Mouse (Mus musculus) neutrophil, adult 5-6 weeks (primary cell): Measurements from ENCODE around the gene Lyar. TPM values are rescaled to one million over a fixed set of nuclear protein-coding genes. Genes with fewer than 3 reads are reported as not detected.

Experiments used
- total RNA-seq: library from RNA; stranded (forward); fragments of 200-1000 nt; gene quantifications from 2 replicates; pipeline ENCODE4 v1.2.3, GENCODE M21; 2017

Gene Lyar
- total RNA-seq, 1 experiment from 2014 or later: 38.6 TPM

Other genes with a start within 250 kb of the Lyar start
- 25.7 and 29.7 TPM in 2 replicates for gene Stx18, start 181.7 kb upstream of the Lyar start, total RNA-seq
- gene Nsg1, start 60.6 kb upstream of the Lyar start, total RNA-seq: 0.12 and 0.25 TPM in 2 replicates
- gene Zbtb49, start within 50 bp of the Lyar start, total RNA-seq: 23.5 and 25.6 TPM in 2 replicates
- 37.0 TPM in 2 replicates for gene Tmem128, start 39.7 kb downstream of the Lyar start, total RNA-seq
- gene Otop1, start 55.5 kb downstream of the Lyar start, total RNA-seq: not detected in 2 replicates
- 0.12 TPM in 1 of 2 replicates, not detected in the other for gene Drd5, start 98.9 kb downstream of the Lyar start, total RNA-seq